Mouse (Mus musculus): ENCODE measurements around the gene Gstm3. TPM values are rescaled to one million over a fixed set of nuclear protein-coding genes. Genes with fewer than 3 reads are reported as not detected.
A peak's percentile ranks its signal among the peaks of the same experiment; 100 is the strongest.
"Not testable (repeated sequence)": the region's sequence is repeated elsewhere in the genome, so short reads cannot be mapped to it uniquely, and the experiment has no call there.

Gene Gstm3
- total RNA-seq, 2 experiments from 2014 or later, result not detected

GRCm38 (mm10) chr3:107974237-107974636, 5.2 kb upstream of the Gstm3 start:
- DNase-seq (ENCODE audit: low spot score in 2 of 2), result no peak

DNA sequence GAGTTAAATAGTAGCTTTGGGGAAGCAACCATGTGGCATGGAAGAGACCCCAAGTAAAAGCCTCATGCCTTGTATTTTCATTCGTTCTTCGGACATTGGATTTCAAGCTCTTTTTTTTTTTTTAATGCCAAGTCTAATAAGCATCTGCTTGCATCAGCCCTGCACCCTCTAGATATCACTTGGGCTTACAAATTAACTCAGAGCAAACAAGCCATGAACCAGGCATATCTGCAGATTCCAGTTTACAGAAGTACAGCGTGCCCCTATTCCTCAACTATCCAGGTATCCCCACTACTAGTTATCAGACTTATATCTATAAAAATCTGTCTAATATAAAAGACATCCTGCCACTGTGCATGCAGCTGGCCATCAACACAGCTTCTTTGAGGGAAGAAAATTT, 3.0 kb upstream of the Gstm3 start:
- DNase-seq (ENCODE audit: low spot score in 2 of 2), result no peak

- DNase-seq (ENCODE audit: low spot score in 2 of 2), result not testable (repeated sequence)
These were observed 2.0 kb upstream of the Gstm3 start for GRCm38 (mm10) chr3:107971101-107971500.

- DNase-seq (ENCODE audit: low spot score in 2 of 2), result no peak
These were observed 2.5 kb downstream of the Gstm3 start for GRCm38 (mm10) chr3:107966631-107967030.

DNA sequence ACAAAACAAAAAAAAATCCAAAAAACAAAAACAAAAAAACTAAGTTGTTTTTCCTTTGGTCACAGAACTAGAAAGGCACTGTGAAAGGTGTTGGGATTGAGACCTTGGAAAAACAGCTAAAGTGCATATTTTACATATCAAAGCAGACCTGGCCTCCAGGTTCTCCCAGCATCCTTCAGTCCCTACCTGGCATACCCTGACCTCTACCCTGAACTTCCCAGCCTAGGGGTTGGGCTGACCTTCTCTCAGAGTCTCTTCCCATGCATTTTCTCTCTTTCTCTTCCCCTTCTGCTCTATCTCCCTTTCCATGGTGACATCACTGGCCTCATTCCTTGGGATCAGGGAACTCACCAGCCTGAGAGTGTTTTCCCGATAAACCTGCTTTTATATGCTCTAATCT, 3.5 kb downstream of the Gstm3 start:
- no peak for DNase-seq (ENCODE audit: low spot score in 2 of 2)

- DNase-seq (ENCODE audit: low spot score in 2 of 2), result no peak
These were observed 4.3 kb downstream of the Gstm3 start for GRCm38 (mm10) chr3:107964656-107965308.

DNA sequence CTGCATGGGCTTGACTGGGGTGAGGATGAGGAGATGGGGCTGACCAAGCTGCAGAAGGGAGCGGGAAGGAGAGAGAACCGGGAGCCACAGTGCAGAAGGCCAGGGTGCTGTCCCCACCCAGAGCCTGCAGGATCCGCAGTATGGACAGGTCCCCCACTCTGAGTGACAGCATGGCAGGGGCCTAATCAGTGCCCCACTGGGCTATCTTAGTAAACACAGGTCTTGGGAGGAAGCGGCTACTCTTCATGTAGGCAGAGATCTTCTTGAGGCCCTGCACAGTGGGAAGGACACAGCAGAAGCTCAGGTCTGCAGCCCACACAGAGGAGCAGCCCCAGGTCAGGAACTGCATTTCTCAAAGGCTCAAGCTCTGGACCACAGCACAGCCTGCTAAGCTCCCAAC, 5.1 kb downstream of the Gstm3 start:
- no peak for DNase-seq (ENCODE audit: low spot score in 2 of 2)

DNA sequence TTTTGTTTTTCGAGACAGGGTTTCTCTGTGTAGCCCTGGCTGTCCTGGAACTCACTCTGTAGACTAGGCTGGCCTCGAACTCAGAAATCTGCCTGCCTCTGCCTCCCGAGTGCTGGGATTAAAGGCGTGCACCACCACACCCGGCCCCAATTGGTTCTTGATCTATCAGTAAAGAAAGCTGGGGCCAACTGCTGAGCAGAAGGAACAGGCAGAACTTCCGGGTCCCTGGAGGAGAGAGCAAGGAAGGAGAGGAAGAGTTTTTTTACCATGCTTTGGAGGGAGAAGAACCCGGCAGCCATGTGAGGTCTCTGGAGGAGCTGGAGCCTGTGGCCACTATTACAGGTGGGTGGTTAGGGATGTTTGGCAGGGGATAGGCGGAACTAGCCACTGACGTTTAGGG, 13.8 kb downstream of the Gstm3 start:
- not testable (repeated sequence) for DNase-seq (ENCODE audit: low spot score in 2 of 2)

DNA sequence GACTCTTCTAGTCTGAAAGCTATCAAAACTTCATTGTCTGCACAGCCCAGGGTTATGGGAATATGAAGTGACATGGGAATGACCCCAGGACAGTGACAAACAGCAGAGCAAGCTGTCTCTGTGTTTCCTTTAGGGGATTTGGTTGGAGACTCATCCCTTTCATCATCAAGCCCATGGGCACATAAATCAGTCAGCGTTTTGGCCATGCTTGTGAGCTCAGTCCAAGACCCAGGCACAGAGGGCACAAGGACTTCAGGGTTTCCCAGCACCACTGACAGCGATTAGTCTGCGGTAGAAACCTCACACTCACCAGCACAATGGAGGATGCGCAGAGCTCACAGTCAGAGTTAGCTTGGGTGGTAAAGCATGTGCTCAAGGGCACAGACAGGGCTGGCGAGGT, 15.2 kb downstream of the Gstm3 start:
- DNase-seq (ENCODE audit: low spot score in 2 of 2), result no peak

- peak; percentile 84 to 86 for DNase-seq (ENCODE audit: low spot score in 2 of 2)
These were observed 15.7 kb downstream of the Gstm3 start for GRCm38 (mm10) chr3:107953328-107953755.

DNA sequence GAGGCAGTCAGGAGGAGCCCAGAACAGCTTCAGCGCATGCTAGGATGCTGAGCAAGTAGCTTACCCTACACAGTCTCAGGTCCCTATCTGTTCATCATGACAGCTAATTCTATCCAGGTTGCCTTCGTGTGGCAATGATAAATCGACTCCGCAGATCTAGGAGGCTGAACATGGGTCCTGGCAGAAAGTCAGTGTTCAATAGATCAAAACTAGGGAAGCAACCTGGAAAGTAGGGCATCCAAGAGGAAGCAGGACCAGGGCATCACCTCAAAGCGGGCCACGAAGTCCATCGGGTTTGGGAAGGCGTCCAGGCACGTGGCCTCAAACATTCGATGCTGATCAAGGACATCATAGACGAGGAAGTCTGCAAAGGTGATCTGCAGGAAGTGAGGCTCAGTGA, 18.6 kb downstream of the Gstm3 start:
- DNase-seq (ENCODE audit: low spot score in 2 of 2), result no peak

DNA sequence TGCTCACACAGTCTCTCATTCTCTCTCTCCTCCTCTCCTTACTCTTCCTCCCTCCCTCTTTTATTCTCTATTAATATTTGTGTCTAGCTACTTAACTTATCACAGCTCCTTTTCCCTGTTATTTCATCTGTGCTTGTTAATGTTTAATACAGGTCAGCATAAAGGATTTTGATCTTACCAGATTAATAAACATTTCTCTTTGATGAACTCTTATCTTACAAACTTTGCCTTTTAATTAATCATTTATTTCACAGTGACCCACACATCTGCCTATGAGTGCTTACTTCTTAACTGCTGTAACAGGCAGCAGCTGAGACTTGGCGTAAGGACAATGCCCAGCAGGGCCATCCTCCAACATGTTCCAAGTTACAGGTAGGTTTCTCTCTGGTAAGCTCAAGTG, 19.6 kb downstream of the Gstm3 start:
- DNase-seq (ENCODE audit: low spot score in 2 of 2), result not testable (repeated sequence)

GRCm38 (mm10) chr3:107945729-107946128, 23.4 kb downstream of the Gstm3 start:
- DNase-seq (ENCODE audit: low spot score in 2 of 2), result no peak

- DNase-seq (ENCODE audit: low spot score in 2 of 2), result peak; percentile 55 to 63
These were observed 25.7 kb downstream of the Gstm3 start, which contains the start of gene Gstm6 for GRCm38 (mm10) chr3:107943239-107943990. TSS of gene Gstm6 (minus strand) at chr3:107943749.

DNA sequence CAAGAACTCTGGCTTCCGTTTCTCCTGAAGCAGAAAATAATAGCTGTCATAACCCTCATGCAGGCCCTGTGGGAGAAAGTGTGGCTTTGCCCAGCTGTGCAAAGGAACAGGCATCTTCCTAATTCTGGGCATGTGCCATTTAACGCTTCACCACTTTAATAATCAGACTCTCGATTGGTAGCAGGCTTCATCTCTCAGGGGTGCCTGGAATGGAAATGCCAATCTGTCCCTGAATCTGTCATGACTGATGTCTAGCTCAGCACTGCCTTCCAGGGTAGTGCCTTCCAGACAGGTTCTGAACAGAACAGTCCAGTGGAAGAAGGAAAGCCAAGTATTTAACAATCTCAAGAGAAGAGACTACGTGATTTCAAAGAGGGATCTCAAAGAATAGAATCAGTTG, 27.8 kb downstream of the Gstm3 start:
- no peak for DNase-seq (ENCODE audit: low spot score in 2 of 2)

- no peak for DNase-seq (ENCODE audit: low spot score in 2 of 2)
These were observed 28.6 kb downstream of the Gstm3 start for GRCm38 (mm10) chr3:107940524-107940923.

DNA sequence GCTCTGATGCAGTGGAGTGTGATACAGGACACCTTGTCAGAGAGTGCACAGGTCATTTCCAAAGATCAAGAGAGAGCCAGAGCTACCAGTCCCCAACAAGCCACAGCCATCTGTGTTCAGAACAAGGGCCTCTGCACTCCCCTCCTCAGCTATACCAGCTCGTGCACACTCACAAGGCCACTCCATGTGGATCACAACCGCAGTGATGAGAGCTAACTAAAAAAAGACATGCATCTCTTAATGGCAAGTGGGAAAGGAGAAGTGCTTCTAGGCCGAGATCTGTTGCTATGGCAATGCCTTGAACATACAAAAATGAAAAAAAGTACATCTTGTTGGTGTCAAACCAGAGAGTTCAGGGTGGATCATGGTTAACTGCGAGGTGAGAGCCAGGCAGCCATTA, 29.3 kb downstream of the Gstm3 start:
- no peak for DNase-seq (ENCODE audit: low spot score in 2 of 2)

DNA sequence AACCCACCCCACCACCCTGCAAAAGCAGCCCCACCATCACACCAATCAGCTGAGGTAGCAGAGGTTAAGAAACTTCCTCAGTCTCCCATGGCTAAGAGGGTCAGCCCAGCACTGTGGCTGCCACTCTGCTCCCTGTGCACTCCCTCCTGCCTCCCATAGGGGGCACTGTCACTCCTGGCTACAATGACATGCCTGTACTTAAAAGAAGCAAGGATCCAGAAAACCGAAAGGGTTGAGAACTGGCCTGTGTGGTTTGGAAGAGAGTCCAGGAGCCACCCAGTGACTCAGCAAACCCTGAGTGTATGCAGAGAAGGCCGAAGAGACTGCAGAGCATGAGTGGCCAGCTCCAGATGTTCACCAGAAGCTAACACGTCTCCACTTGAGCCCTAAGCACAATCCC, 29.7 kb downstream of the Gstm3 start:
- DNase-seq (ENCODE audit: low spot score in 2 of 2), result peak; percentile 60 to 62

DNA sequence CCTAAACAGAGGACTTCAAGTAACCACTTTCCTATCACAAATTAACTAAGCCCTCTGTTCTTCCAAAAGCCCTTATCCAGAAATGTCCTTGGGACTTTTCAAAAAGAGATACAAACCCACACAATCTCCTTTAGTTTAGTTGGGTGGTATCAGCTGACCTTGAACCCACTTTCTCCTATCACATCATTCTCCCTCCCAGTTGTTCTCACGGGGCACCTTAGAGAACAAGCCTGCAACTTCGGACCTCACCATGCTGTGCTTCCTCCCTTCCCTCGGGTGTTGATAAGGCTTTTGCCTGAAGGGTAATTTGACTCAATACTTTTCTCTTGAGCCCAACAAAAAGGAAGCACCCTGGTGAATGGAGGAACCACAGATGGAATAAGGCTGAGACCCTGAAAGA, 33.2 kb downstream of the Gstm3 start:
- no peak for DNase-seq (ENCODE audit: low spot score in 2 of 2)

DNA sequence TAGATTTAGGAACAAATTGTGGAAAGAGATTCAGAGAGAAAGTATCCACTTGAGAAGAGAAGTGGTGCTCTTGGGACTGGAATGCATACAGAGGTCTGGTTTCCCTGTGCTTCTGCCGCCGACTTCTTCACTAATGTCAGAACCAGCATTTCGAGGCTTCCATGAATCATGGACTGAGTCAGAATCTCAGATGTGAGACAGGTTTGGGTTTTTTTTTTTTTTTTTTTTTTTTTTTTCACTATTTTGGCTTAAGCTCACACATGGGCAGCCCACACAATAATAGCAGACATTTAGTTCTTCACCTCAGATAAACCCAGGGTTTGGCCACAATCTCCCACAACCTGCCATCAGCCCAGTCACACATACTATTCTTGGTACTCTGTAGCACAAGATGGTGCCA, 33.8 kb downstream of the Gstm3 start:
- no peak for DNase-seq (ENCODE audit: low spot score in 2 of 2)

DNA sequence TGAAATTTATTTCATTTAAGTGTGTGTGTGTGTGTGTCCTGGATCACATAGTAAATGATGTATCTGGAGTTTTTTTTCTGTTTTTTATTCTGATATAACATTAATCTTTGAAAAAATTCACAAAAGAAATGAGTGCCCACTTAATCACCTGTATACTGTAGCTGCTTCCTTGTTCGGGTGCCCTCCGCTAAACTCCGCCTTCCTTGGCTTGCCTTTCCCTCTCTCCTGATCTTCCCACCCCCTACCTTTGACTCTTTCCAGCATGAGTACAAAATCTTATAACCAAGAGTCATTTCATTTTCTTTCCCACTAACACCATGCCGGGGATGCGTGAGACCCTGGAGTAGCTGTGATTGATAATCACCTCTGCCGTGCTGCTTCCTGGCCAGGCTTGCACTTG, 37.0 kb downstream of the Gstm3 start:
- no peak for DNase-seq (ENCODE audit: low spot score in 2 of 2)

DNA sequence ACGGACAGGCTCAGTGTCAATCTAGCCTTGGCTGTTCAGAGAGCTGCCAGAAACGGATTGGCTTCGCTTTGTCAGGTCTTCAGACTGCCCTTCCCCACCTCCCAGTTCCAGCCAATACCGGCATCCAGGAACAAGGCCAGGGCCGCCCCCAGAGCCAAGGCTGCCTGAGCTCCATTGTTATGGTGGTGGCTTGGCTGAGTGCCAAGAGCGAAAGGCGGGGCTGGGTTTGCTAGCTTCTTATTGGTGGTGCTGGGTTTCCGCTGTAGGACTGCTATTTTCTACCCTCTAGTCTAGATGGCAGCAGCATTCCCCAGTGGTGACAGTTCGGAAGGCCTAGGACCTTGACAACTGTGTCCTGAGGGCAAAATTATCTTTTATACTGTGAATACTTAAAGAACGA, 37.4 kb downstream of the Gstm3 start, which contains the start of gene Gstm7:
Gene Gstm7 (minus strand): TSS at position 148 of the 400 bp plus-strand sequence.
- DNase-seq (ENCODE audit: low spot score in 2 of 2), result peak; percentile 99

- DNase-seq (ENCODE audit: low spot score in 2 of 2), result no peak
These were observed 37.9 kb downstream of the Gstm3 start for GRCm38 (mm10) chr3:107931134-107931533.
